Mouse (Mus musculus): ENCODE results near the gene Ap5z1. TPM values are rescaled to one million over a fixed set of nuclear protein-coding genes. Genes with fewer than 3 reads are reported as not detected.

Ap5z1 gene
- polyA plus RNA-seq, 1 experiment = 3.4 TPM

DNA sequence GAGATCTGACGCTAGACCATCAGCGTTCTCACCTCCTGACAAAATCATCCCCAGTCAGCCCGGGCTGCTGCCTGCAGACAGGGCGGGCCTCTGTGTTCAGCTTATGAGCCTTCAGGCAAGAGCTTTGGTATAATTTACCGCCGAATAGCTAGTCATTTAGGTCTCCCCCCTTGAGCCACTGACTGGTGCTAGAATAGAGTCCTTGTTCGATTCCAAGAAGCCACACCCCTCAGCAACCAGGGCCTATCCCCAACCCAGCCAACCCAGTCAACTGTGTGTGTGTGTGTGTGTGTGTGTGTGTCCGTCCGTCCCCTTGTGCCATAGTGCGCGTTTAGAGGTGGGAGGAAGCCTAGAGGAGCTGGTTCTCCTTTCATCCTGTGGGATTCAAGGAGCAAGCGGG is 32.7 kb upstream of the Ap5z1 start:
- Histone ChIP-seq H3K4me3 (ENCODE audit: insufficient read depth, low read depth, low read length) (no peak overlapping the region), H3K27ac (replicated peaks; ENCODE audit: low read depth, low read length) (no peak overlapping the region), H3K4me1 (ENCODE audit: control insufficient read depth, insufficient read depth, insufficient read length, low read length) (peaks cover 25% of the 10 kb centered on the region)

DNA sequence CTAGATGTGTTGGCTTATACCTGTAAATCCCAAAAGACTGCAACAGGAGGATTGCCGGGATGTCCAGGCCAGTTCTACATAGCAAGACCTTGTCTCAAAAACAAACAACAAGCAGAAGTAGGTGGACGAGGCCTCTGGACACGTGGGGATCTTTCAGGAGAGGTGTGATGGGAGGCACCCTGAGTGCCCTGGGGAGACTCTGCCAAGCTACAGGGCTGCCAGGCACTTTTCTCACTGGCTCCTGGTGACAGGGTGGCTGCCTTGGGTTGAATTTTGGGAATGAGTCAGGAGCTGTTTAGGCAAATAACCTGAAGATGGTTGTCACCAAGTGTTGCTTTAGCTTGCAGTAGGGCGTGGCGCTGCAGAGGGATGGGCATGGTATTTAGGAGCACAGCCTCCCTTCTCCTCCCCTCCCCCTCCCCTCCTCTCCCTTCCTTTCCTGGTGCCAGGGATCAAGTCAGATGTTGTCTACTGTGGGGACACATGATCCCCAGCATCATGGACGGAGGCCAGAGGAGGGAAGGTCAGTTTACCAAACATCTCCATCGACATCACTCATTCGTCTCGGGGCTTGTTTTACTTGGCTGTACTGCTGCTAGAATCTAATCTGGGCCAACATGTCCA is 31.8 kb upstream of the Ap5z1 start:
- no peak overlapping the region for H3K27ac ChIP-seq (replicated peaks; ENCODE audit: low read depth, low read length)
- no peak overlapping the region for H3K4me3 ChIP-seq (ENCODE audit: insufficient read depth, low read depth, low read length)
- H3K4me1 ChIP-seq (ENCODE audit: control insufficient read depth, insufficient read depth, insufficient read length, low read length) = peaks cover 16% of the 10 kb centered on the region

DNA sequence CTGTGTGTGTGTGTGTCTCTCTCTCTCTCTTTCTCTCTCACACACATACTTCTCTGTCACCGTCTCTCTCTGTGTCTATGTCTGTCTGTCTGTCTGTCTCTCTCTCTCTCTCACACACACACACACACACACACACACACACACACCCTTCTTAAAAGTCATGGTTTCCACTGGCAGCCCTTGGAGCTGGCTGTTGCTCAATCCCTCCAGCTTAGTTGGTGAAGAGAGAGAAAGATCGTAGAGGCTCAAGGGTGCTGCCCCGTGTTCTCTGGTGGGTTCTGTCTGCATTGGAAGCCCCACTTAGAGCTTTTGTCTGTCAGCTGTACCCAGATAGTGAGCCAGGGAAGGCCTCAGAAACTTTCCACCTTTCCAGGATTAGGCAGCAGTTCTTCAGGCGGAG is 31.0 kb upstream of the Ap5z1 start:
- Histone ChIP-seq H3K4me3 (ENCODE audit: insufficient read depth, low read depth, low read length) (no peak overlapping the region), H3K27ac (replicated peaks; ENCODE audit: low read depth, low read length) (no peak overlapping the region), H3K4me1 (ENCODE audit: control insufficient read depth, insufficient read depth, insufficient read length, low read length) (peaks cover 8% of the 10 kb centered on the region)

DNA sequence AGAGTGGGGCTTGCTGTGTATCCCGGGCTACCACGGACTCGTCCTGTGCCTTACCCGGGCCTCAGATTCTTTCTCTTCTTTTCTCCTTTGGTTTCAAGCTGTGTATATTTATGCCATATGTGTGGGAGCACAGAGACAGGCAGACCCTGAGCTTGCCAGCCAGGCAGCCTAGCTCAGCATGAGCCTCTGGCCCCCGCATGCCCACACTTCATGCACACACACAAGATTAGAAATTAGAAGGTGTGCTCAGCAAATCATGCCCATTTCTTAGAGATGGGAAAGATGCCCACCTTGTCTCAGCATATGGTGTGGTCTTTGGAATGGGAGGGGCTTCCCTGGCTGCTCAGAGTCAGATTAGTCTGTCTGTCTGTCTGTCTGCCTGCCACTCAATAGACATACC is 29.7 kb upstream of the Ap5z1 start:
- no peak overlapping the region for H3K4me3 ChIP-seq (ENCODE audit: insufficient read depth, low read depth, low read length)
- no peaks in the 10 kb centered on the region; the same call in 1 of the 2 replicates for H3K4me1 ChIP-seq (ENCODE audit: control insufficient read depth, insufficient read depth, insufficient read length, low read length)
- H3K27ac ChIP-seq (replicated peaks; ENCODE audit: low read depth, low read length) = no peak overlapping the region

DNA sequence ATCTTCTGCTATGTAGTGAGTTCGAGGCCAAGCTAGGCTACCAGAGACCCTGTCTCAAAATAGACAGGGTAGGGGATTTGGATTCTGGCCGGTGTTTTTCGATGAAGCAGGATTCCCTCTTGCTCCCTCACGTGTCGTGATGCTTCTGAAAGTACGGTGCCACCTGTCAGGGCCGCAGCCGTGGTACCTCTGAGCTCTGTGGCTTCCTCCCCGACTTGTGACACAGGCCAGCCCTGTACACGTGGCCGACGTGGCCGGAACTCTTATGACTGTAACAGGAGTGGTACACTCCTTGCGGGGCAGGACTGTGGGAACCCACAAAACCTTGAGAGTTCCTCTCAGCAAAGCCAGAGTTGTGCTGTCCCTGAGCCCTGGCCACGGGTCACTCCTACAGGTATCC is 28.0 kb upstream of the Ap5z1 start:
- peaks cover 5% of the 10 kb centered on the region for H3K4me1 ChIP-seq (ENCODE audit: control insufficient read depth, insufficient read depth, insufficient read length, low read length)
- H3K4me3 ChIP-seq (ENCODE audit: insufficient read depth, low read depth, low read length) = no peak overlapping the region

DNA sequence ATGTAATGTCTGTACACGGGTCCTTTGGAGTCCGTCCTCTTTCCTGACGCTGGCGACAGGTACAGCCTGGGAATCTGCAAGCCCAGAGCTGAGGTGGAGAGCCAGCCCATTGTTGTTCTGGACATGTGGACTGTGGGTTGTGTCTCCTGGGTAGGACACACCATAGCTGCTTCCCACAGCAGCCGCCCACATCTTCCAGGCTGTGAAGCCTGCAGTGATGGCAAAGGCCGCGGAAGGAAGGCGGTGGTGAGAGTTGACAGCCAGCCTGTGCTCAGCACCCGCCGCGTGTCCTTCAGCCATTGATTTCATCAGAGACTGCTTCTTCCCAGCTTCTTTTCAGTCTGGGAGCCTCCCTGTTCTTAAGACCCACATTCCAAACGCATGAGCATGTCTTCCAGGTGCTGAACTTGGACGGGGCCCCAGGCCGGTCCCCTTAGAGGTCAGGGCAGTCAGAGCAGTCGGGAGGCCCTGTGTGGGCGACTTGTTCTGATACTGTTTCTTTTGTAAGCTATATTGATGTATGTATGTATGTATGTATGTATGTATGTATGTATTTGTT is 25.3 kb upstream of the Ap5z1 start:
- Histone ChIP-seq H3K4me3 (ENCODE audit: insufficient read depth, low read depth, low read length) (no peak overlapping the region), H3K27ac (replicated peaks; ENCODE audit: low read depth, low read length) (no peak overlapping the region), H3K4me1 (ENCODE audit: control insufficient read depth, insufficient read depth, insufficient read length, low read length) (peaks cover 19% of the 10 kb centered on the region)

More for the DNA sequence above, 28.0 kb upstream of the Ap5z1 start:
- no peak overlapping the region for H3K27ac ChIP-seq (replicated peaks; ENCODE audit: low read depth, low read length)

DNA sequence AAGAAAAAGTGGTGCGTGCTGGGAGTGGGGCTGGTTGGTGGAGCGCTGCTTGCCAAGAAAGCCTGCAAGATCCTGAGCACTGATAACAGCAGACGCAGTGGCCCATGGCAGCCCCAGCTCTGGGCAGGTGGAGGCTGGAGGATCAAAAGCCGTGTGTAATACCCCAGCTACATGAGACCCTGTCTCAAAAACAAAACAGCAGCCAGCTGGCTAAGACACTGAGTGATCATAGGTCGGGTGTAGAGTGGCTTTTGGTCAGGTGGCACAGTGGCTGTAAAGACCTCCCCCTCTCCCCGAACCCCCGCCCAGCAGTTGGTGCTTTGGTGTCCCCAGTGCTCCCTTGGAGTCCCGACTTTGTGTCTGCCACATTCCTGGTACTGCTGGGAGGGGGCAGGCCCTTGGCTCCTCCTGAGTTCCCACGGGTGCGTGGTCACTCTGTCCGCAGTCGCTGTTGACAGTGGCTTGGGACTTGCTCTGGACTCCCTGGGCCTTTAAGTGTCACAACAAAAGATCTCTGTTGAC is 23.8 kb upstream of the Ap5z1 start:
- Histone ChIP-seq H3K27ac (replicated peaks; ENCODE audit: low read depth, low read length) (peak overlapping the region; percentile 80), H3K4me1 (ENCODE audit: control insufficient read depth, insufficient read depth, insufficient read length, low read length) (peaks cover 19% of the 10 kb centered on the region), H3K4me3 (ENCODE audit: insufficient read depth, low read depth, low read length) (peak overlapping the region; percentile 40)

DNA sequence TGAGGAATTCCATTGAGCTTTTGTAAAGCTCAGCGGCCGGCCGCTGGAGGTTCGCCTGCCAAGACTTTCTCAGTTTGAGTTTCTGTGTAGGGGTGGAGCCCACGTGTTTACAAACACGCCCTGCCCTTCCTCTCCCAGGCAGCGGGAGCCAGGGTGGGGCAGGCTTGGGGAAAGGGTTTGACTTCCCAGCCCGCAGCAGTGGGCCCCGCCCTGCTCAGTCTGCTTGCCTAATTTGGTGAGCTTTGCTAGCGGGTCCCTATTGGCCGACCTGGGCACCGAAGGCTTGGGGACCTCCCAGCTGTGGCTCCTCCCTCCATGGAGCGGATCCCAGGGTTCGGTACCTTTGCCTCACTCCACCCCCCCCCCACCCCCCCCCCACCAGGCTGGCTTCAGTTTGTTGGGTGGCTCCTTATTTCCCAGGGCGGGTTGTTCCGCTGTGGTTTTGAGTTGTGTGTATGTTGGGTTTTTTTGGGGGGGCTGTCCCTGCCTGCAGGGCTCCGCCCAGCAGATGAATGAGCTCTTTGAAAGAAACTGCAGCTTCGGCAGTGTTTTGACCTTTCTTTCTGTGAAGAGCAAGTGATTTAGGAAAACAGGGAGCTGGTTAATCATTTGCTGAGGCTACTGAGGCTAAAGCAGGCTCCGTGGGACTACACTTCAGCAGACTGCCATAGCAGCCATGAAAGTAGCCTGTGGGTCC is 23.1 kb upstream of the Ap5z1 start:
- peak overlapping the region; percentile 80 for H3K27ac ChIP-seq (replicated peaks; ENCODE audit: low read depth, low read length)
- peak overlapping the region; percentile 40 for H3K4me3 ChIP-seq (ENCODE audit: insufficient read depth, low read depth, low read length)
- H3K4me1 ChIP-seq (ENCODE audit: control insufficient read depth, insufficient read depth, insufficient read length, low read length) = peaks cover 19% of the 10 kb centered on the region

DNA sequence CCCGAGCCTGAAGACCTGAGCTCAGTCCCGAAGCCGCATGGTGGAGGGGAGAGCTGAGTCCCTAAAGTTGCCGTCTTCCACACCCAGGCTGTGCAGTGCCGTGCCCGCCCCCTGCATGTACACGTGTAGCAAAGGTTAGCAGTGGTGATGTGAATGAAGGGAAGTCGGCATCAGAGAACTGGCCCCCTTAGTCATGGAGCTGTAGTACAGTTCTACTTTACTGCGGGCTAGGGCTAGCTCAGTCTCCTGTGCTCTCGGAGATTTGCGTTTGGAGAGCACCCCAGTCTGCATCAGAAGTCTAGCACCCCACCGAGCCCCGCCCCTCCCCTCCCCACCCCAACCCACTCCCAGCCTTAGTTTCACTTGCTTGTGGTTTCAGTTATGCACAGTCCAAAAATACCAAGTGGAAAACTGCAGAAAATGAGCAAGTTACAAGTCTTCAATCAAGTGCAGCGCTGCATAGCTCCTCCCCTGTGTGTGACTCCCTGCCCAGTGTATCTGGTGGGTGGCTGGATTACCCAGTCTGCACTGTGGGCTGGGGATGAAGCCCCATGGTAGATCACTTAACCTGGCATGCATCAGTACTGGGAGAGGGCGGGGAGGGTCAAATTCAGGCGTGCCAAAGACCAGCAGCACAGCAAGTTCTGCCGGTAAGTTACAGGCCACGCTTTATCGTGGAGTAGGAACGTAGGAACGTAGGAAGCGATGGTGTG is 22.3 kb upstream of the Ap5z1 start:
- H3K27ac ChIP-seq (replicated peaks; ENCODE audit: low read depth, low read length) = peak overlapping the region; percentile 65
- peak overlapping the region; percentile 39 for H3K4me3 ChIP-seq (ENCODE audit: insufficient read depth, low read depth, low read length)
- H3K4me1 ChIP-seq (ENCODE audit: control insufficient read depth, insufficient read depth, insufficient read length, low read length) = peaks cover 19% of the 10 kb centered on the region

DNA sequence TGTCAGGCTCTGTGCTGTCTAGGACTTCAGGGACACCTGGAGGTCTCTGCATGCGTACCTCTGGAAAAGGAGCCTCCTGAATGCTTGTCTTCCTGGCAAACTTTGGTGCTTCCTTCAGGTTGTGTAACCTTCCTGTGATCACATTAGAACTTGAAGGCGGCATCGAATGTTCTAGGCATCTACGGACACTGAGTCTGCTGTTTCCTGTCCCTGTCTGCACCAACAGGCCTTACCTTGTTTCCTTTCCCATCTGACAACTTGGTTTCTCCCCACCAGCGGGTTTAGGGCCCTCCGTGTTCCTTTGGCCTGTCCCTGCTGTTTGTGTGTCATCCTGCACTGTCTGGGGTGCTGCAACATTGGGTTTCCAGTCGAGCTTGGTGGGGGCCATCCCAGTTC is 21.7 kb upstream of the Ap5z1 start:
- Histone ChIP-seq H3K4me1 (ENCODE audit: control insufficient read depth, insufficient read depth, insufficient read length, low read length) (peaks cover 19% of the 10 kb centered on the region), H3K4me3 (ENCODE audit: insufficient read depth, low read depth, low read length) (no peak overlapping the region), H3K27ac (replicated peaks; ENCODE audit: low read depth, low read length) (peak overlapping the region; percentile 37; the same call in 1 of the 2 replicates)

DNA sequence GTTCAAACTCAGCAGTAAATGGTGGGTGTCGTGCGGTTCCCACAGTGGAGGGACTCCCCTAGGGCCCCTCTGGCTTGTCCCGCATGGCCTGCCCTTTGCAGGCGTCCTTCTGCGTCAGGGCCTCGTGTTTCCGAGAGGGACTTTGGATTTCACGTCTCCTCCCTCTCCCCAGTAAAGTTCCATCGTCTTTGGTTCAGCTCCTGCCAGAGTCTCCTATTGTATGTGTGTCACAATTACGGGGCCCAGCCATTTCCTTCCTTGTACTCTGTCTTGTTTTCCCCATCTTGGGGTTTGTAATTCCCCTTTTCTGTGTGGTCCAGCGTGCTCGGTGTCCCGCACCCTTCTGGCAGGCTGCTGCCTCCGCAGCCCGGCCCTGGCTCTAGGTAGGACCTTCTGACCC is 20.2 kb upstream of the Ap5z1 start:
- no peak overlapping the region for H3K27ac ChIP-seq (replicated peaks; ENCODE audit: low read depth, low read length)
- peaks cover 19% of the 10 kb centered on the region for H3K4me1 ChIP-seq (ENCODE audit: control insufficient read depth, insufficient read depth, insufficient read length, low read length)
- no peak overlapping the region for H3K4me3 ChIP-seq (ENCODE audit: insufficient read depth, low read depth, low read length)

DNA sequence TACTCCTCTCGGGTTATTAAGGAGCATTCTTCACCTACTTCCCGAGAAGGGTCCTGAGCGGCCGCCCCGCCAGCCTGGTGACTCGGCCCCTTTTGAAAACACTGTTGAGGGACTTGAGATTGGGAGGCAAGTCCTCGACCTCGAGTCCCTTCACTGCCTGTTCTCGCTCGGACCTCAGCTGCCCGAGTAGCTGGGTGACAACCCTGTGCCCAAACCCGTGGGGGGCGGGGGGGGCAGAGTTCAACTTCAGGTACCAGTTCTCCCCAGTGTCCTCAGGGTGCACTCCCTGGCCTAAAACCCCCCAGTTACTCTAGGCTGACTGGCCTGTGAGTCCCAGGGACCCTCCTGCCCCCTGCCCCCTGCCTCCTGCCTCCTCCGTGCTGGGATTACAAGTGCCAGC is 19.8 kb upstream of the Ap5z1 start:
- Histone ChIP-seq H3K27ac (replicated peaks; ENCODE audit: low read depth, low read length) (no peak overlapping the region), H3K4me3 (ENCODE audit: insufficient read depth, low read depth, low read length) (no peak overlapping the region), H3K4me1 (ENCODE audit: control insufficient read depth, insufficient read depth, insufficient read length, low read length) (peaks cover 19% of the 10 kb centered on the region)

DNA sequence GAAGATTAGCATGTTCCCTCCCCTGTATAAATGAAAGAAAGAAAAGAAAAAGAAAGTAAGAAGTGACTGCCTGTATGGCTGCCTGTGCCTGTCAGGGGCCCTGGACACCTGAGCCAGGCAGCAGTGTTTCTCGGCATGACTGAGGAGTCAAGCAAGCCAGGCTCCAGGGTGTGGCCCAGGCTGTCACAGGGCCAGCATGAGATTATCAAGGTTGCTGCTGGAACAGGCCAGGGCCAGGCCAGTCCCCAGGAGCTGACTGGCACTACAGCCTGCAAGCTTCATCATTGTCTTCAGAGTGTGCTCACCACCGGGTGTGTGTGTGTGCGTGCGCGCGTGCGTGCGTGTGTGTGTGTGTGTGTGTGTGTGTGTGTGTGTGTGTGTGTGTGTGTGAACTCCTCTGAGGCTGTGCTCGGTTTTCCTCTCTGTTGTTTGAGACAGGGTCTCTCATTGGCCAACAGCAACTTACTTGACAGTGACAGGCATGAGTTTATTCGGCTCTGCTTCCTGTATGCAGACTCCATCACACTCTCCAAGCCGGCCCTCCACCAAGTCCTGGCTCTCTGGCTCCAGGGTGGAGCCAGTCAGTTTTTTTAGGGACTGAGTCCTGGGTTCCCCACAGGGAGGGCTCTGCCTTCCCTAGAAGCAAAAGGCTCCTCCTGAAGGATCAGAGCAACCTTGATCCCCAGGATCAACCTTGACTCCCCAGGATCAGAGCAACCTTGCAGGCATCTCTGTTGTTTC is 18.8 kb upstream of the Ap5z1 start:
- Histone ChIP-seq H3K4me1 (ENCODE audit: control insufficient read depth, insufficient read depth, insufficient read length, low read length) (peaks cover 13% of the 10 kb centered on the region), H3K27ac (replicated peaks; ENCODE audit: low read depth, low read length) (0 out of 2 replicates have a peak overlapping the region, but pooled peaks have one; percentile 5), H3K4me3 (ENCODE audit: insufficient read depth, low read depth, low read length) (no peak overlapping the region)

DNA sequence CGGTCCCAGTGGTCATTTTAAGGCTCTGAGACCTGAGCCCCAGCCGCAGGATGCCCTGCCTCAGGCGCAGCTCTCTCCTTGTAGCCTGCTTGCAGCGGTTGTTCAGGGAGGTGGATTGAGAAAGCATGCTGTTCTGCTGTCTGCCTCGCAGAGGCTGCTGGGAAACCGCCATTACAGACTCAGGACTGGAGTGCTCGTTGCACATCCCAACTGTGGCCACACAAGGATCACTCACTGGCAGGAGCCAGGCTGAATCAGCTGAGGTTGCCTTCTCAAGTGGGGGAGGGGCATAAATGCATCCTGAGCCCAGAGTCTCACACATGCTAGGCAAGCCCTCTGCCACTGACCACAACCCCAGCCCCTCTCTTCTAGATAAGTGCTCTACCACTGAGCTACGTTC is 18.0 kb upstream of the Ap5z1 start:
- peaks cover 13% of the 10 kb centered on the region for H3K4me1 ChIP-seq (ENCODE audit: control insufficient read depth, insufficient read depth, insufficient read length, low read length)
- no peak overlapping the region for H3K4me3 ChIP-seq (ENCODE audit: insufficient read depth, low read depth, low read length)
- H3K27ac ChIP-seq (replicated peaks; ENCODE audit: low read depth, low read length) = no peak overlapping the region

DNA sequence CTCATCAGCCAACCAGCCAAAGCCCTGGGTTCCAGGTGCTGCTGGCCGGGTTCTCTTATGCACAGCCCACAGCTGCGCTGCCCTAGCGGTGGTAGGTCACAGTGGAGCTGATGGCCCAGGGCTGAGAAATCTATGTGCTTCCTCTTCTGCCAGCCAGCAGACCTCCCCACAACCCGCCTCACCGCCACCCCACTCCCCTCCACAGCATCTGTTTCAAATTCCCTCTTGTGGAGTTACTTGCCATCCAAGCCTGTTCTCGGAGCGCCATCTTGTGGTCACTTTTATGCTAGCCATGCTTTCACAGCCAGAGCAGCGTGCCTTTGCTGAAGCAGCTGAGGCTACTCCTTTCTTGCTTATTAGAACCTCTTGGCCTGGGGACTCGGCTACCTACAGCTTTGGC is 15.7 kb upstream of the Ap5z1 start:
- Histone ChIP-seq H3K27ac (replicated peaks; ENCODE audit: low read depth, low read length) (no peak overlapping the region), H3K4me1 (ENCODE audit: control insufficient read depth, insufficient read depth, insufficient read length, low read length) (peaks cover 2% of the 10 kb centered on the region), H3K4me3 (ENCODE audit: insufficient read depth, low read depth, low read length) (no peak overlapping the region)

Measured in brown adipose tissue, adult 24 weeks (tissue).